Mouse (Mus musculus) right cerebral cortex, postnatal 36 days (tissue): ENCODE results near the gene Slc17a9.

Source experiments
- DNase-seq, 2 experiments: peaks; one replicate each; pipeline ENCODE4 v3.0.0; 2022; ENCODE audit warnings: low spot score in 2 of 2, mixed read lengths in 1 of 2

Slc17a9 gene

GRCm38 (mm10) chr2:180754976-180755688, 30.1 kb downstream of the Slc17a9 start:
- no peak for DNase-seq

- no peak for DNase-seq
These were observed 30.8 kb downstream of the Slc17a9 start for GRCm38 (mm10) chr2:180755896-180756295.

- DNase-seq: no peak
These were observed 31.7 kb downstream of the Slc17a9 start for GRCm38 (mm10) chr2:180756786-180757185.

GRCm38 (mm10) chr2:180758513-180759263, 33.6 kb downstream of the Slc17a9 start:
- no peak for DNase-seq

- no peak for DNase-seq
These were observed 39.9 kb downstream of the Slc17a9 start for GRCm38 (mm10) chr2:180764986-180765385.

GRCm38 (mm10) chr2:180765713-180766112, 40.6 kb downstream of the Slc17a9 start:
- DNase-seq: no peak

- no peak for DNase-seq
These were observed 50.2 kb downstream of the Slc17a9 start for GRCm38 (mm10) chr2:180775223-180775622.

- DNase-seq: no peak
These were observed 50.6 kb downstream of the Slc17a9 start for GRCm38 (mm10) chr2:180775641-180776040.

GRCm38 (mm10) chr2:180776793-180777192, 51.7 kb downstream of the Slc17a9 start, which contains the start of gene Bhlhe23:
Gene Bhlhe23, minus strand, starts transcription at chr2:180776900.
- DNase-seq: no peak

GRCm38 (mm10) chr2:180779226-180780104, 54.4 kb downstream of the Slc17a9 start:
- DNase-seq: peak in 1 of 2 experiments; percentile 31

- no peak for DNase-seq
These were observed 55.2 kb downstream of the Slc17a9 start for GRCm38 (mm10) chr2:180780282-180780681.

- no peak for DNase-seq
These were observed 61.7 kb downstream of the Slc17a9 start for GRCm38 (mm10) chr2:180786732-180787131.

GRCm38 (mm10) chr2:180787566-180788232, 62.6 kb downstream of the Slc17a9 start:
- DNase-seq: no peak

- DNase-seq: no peak
These were observed 63.3 kb downstream of the Slc17a9 start for GRCm38 (mm10) chr2:180788386-180788785.

- DNase-seq: no peak
These were observed 63.8 kb downstream of the Slc17a9 start for GRCm38 (mm10) chr2:180788843-180789242.

GRCm38 (mm10) chr2:180791674-180792073, 66.6 kb downstream of the Slc17a9 start:
- peak in 1 of 2 experiments; percentile 36 for DNase-seq
